Mouse (Mus musculus): Measurements from ENCODE around the gene Hfm1.

DNA sequence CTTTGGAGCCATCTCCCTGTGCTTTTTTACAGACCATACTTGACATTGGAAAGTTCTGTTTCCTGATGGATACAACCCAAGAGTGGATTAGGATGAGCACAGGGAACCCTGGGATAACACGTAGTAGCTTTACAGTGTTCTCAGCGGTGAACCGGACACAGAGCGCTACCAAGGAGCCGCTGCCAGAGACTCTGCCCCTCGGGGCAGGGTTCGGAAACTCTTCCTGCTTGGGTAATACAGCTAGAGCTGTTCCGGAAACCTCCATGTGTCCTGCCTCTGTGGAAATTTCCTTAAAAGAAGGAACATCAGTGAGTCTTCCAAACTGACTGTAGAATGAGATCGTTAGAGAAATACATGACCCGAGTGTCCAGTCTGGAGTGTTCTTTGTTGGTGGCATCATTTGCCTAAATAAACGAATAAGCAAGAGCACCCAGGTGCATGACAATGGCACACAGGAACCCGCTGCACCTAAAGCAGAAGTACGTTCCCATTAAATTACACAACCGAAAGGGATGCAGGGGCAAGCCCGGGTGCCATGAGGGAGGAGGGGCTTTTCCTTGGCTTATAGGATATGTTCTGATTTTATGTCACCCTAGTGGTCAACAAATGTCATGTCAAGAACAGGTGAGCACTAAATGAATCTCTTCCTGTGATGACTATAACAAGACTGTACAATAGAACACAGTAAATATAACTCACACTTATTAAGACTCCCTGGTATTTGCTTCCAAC lies 110.0 kb downstream of the Hfm1 start:
- TF ChIP-seq CTCF (IDR thresholded peaks at IDR 0.05; ENCODE audit: low read depth, low read length) = no peak
- no peak for TF ChIP-seq TAL1 (conservative IDR thresholded peaks at IDR 0.05; ENCODE audit: low read depth, low read length)
- no peak for TF ChIP-seq GATA1 (IDR thresholded peaks at IDR 0.05; ENCODE audit: borderline replicate concordance, low read length)
- TF ChIP-seq POLR2AphosphoS5 (IDR thresholded peaks at IDR 0.05; ENCODE audit: insufficient replicate concordance, low read depth, low read length) = no peak
- no peak for TF ChIP-seq GATA2 (IDR thresholded peaks at IDR 0.05; ENCODE audit: borderline replicate concordance, low read depth, low read length)
